Mouse (Mus musculus): ENCODE data around the gene Pak1.

Pak1 gene

GRCm38 (mm10) chr7:97777191-97777590, 11.2 kb upstream of the Pak1 start:
- DNase-seq (ENCODE audit: low spot score): no peak

GRCm38 (mm10) chr7:97780222-97780621, 8.1 kb upstream of the Pak1 start:
- DNase-seq (ENCODE audit: low spot score): no peak

GRCm38 (mm10) chr7:97780815-97781214, 7.5 kb upstream of the Pak1 start:
- no peak for DNase-seq (ENCODE audit: low spot score)

- no peak for DNase-seq (ENCODE audit: low spot score)
Observed at GRCm38 (mm10) chr7:97781496-97781895, 6.8 kb upstream of the Pak1 start.

- no peak for DNase-seq (ENCODE audit: low spot score)
Observed at GRCm38 (mm10) chr7:97783523-97783922, 4.8 kb upstream of the Pak1 start.

GRCm38 (mm10) chr7:97788669-97789483, 535 bp downstream of the Pak1 start:
- DNase-seq (ENCODE audit: low spot score): peak; percentile 14

- no peak for DNase-seq (ENCODE audit: low spot score)
Observed at GRCm38 (mm10) chr7:97790272-97790671, 1.9 kb downstream of the Pak1 start.

GRCm38 (mm10) chr7:97792324-97792723, 4.0 kb downstream of the Pak1 start:
- no peak for DNase-seq (ENCODE audit: low spot score)

- DNase-seq (ENCODE audit: low spot score): no peak
Observed at GRCm38 (mm10) chr7:97803116-97803515, 14.8 kb downstream of the Pak1 start.

GRCm38 (mm10) chr7:97804245-97805066, 16.1 kb downstream of the Pak1 start:
- no peak for DNase-seq (ENCODE audit: low spot score)

GRCm38 (mm10) chr7:97805067-97805365, 16.7 kb downstream of the Pak1 start:
- no peak for DNase-seq (ENCODE audit: low spot score)

GRCm38 (mm10) chr7:97809307-97809706, 21.0 kb downstream of the Pak1 start:
- no peak for DNase-seq (ENCODE audit: low spot score)

GRCm38 (mm10) chr7:97821875-97822274, 33.5 kb downstream of the Pak1 start:
- DNase-seq (ENCODE audit: low spot score): no peak

- DNase-seq (ENCODE audit: low spot score): no peak
Observed at GRCm38 (mm10) chr7:97829091-97829490, 40.8 kb downstream of the Pak1 start.

- no peak for DNase-seq (ENCODE audit: low spot score)
Observed at GRCm38 (mm10) chr7:97830739-97831138, 42.4 kb downstream of the Pak1 start.

GRCm38 (mm10) chr7:97832987-97833386, 44.6 kb downstream of the Pak1 start:
- no peak for DNase-seq (ENCODE audit: low spot score)

GRCm38 (mm10) chr7:97838574-97838973, 50.2 kb downstream of the Pak1 start:
- no peak for DNase-seq (ENCODE audit: low spot score)

- no peak for DNase-seq (ENCODE audit: low spot score)
Observed at GRCm38 (mm10) chr7:97841311-97841710, 53.0 kb downstream of the Pak1 start.

GRCm38 (mm10) chr7:97842332-97842731, 54.0 kb downstream of the Pak1 start:
- DNase-seq (ENCODE audit: low spot score): no peak

- DNase-seq (ENCODE audit: low spot score): peak; percentile 34
Observed at GRCm38 (mm10) chr7:97842806-97843570, 54.6 kb downstream of the Pak1 start.

GRCm38 (mm10) chr7:97844419-97844818, 56.1 kb downstream of the Pak1 start:
- no peak for DNase-seq (ENCODE audit: low spot score)

GRCm38 (mm10) chr7:97845546-97845945, 57.2 kb downstream of the Pak1 start:
- DNase-seq (ENCODE audit: low spot score): peak; percentile 9

- DNase-seq (ENCODE audit: low spot score): no peak
Observed at GRCm38 (mm10) chr7:97846539-97846938, 58.2 kb downstream of the Pak1 start.

Data from urinary bladder, postnatal 25 days (tissue).